Mouse (Mus musculus): Measurements from ENCODE around the gene Atf3.

Gene Atf3

DNA sequence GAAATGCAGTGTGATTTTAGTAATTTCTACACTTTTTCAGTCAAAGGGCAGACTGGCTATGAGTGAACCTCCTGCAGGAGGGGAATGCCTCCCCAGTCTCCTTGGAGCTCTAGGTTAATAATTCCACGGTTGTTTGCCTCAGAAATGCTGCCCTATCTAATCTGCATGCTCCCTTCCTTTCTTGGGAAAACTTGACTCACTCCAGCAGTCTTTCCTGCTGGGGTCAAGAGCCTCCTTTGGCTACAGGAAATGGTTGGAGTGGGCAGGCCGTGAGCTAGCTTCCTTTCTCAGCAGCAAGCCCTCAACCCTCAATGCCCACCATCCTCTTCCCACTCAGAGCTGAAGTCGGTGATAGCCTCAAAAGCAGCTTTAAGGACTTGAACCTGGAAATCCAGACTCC lies 63.5 kb downstream of the Atf3 start:
- no peak for DNase-seq (ENCODE audit: low read depth, low spot score)

DNA sequence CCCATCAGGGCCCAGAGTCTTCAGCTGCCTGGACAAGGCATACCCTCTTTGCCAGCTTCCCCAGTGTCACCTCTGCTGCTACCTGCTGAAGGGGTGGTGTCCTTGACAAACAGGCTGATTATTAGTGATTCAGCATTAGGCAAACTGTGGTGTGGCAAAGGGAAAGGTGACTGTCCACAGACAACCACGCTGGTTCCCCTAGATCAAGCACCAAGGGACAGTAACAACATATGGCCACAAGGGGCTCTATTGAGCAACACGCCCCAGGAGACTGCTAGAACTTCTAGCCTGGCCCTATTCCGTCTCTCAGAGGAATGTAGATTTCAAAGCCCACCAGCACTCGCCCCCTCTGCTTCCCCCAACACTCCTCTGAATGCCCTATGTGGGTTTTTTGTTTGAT lies 64.8 kb downstream of the Atf3 start:
- DNase-seq (ENCODE audit: low read depth, low spot score): peak; percentile 68

DNA sequence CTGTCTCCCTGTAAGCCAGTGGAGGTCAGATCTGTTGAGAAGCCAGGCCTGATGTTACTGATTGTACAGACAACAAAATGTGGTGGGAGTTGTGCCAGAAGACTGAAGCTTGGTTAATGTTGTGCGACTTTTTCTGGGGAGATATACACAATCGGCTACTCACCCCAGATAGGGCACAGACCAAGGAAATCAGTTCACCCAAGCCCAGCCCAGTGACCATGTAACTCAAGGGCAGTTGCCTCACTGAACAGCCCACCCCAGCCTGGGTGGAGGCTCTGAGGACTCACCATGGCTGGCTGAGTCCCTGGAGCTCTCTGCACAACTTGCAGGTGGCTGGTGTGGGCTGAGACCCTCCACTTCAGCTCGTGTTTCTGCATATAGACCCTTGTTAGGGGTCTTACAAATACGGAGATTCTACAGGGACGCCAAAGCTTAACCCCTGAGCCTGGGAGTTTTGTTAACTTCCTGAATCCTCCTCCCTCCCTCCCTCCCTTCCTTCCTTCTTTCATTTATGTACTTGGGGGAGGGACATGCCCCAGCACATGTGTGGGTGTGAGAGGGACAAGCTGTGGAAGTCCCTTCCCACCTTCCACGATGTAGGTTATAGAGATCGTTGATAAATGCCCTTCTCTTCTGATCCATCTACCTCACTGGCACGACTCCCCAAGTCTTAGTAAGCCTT lies 66.8 kb downstream of the Atf3 start:
- DNase-seq (ENCODE audit: low read depth, low spot score): no peak

DNA sequence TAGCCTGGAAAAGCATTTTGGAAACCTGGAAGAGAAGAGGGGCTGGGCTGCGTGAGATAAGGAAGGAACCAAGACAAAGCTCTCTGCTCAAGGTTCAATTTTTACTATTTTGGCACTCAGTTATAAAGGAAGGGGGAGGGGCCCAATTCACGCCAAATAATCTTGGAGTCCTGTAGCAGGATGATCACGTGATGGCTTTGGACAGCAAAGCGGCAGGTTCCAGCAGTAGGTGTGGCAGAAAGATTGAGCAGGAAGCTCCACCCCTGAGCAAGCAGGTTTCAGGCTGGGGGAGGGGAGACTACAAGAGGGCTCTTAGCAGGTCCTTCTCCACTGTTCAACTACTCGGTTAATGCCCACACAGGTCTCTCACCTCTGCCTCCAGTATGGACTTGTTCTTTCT lies 68.3 kb downstream of the Atf3 start:
- peak; percentile 21 for DNase-seq (ENCODE audit: low read depth, low spot score)

DNA sequence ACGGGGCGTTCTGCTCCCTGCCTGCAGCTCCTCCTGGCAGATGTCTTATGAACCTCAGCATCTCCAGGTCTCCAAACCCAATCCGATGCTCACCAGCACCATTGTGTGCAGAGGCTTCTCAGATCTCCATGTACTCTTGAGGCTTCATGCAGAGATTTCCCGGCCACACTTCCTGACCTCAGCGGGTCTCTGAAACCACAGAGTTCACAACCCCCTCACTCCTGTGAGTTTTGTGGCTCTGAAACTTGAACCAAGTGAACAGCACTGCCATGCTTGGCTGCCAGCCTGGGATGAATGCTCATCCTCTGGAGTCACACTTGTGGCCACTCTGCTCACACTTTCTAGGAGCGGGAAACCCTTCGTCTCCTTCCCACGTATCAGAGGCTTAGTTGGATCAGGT lies 76.9 kb downstream of the Atf3 start:
- DNase-seq (ENCODE audit: low read depth, low spot score): no peak

DNA sequence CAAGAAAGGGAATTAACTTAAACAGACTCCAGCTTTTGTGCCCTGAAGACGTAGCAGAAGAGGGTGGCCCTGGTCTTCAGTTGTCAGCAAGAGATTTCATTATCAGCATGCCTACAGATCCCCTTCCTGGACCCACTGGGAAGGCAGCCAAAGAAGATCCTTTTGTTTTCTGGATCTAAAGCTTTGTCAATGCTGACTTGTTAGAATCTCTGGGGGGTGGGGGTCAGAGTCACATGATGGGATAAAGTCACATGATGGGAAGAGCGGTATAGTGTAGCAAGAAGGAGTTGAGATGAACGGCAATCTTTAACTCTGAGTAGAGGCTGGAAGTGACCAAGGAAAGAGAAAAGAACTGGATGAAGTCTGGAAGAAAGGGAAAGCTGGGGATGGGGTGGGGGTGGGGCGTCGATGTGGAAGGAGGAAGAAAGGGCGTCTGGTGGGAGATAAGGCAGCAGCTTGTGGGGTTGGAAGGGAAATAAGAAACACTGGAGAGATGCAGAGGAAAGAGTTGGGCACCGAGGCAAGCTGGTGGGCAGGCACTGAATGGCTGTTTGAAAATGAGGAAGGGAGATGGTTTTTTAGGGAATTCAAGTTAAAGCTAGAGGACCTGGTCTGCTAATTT lies 78.9 kb downstream of the Atf3 start:
- peak; percentile 61 for DNase-seq (ENCODE audit: low read depth, low spot score)

DNA sequence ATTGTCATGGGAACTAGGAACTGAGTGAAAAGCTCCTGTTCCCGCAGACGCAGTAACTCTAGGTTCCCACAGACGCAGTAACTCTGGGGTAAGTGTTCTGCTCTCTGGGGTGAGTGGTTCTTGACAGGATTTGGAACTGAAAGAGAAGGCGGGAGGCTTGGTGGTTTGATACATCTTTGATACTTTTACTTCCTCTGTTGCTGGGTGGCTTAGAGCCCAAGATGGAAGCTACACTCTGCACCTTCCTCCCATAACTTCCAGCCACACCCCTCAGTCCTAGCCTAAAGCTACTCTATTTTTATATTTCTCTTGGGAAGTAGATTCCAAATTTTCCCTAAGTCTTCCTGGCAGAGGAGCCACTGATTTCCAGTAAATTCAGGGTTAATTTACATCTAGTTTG lies 79.4 kb downstream of the Atf3 start:
- no peak for DNase-seq (ENCODE audit: low read depth, low spot score)

DNA sequence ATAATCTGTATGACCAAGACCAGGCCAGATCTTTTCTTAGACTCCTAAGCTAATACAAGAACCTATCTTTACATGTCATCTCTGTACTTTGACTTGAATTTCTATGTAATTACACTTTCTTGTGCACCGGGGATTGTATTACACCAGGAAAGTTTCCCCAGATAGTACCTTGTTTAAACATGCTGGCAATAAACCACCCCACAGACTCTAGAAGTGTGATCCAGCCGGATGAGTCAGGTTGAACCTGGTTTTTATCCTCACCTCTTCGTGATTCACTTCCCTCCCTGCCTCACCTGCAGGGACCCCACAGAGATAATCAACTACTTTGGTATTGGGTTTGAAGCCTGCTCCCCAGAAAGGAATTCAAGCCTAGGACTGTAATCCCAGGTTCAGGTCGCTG lies 82.4 kb downstream of the Atf3 start:
- no peak for DNase-seq (ENCODE audit: low read depth, low spot score)

DNA sequence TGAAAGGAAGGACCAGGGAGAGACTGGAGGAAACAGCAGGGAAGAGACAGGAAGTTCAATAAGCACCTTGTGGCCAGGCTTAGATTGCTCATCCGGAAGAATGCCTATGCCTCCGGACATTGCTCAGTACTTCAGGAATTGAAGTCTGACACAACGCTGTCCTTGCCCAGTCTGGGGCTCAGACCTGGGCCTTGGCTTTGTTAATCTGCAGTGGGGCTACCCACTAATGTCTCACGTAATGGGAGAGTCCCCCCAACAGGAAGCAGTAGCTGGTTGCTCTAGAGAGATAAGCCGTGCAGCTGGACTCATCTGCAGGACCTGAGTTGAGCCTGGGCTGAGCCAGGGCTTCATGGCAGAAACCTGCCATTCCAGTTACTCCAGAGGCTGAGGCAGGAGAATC lies 84.9 kb downstream of the Atf3 start:
- DNase-seq (ENCODE audit: low read depth, low spot score): no peak

DNA sequence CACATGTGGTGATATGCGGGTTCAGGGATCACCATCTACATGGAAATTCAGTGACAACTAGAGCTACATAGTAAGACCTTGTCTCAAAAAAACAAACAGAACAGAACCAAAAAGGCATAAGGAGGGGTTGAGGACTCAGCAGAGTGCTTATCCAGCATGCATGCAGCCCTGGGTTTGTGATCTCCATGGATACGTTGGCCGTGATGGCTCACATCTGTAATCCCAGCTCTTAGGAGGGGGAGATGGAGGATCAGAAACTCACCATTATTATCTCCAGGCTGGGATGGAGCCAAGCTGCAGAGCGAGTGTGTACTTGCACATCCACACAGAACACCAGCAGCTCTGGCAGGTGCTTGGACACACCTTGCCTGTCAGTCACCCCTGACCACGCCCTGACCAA lies 85.6 kb downstream of the Atf3 start:
- DNase-seq (ENCODE audit: low read depth, low spot score): no peak

DNA sequence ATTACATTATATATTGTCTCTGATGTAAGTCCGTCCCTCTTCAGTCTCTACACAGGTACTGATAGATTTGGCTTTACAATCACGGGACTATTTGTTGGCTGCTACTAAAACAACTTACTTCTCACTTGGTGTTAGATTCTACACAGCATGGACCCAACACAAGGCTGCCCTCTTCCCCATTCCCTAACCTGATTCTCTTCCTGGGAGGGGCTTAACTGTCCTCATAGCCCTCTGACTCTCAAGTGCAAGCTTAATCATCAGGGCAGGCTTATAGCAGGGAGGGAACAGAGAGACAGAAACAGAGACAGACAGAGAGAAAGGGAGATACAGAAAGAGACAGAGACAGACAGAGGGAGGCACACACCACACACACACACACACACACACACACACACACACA lies 86.1 kb downstream of the Atf3 start:
- no peak for DNase-seq (ENCODE audit: low read depth, low spot score)

DNA sequence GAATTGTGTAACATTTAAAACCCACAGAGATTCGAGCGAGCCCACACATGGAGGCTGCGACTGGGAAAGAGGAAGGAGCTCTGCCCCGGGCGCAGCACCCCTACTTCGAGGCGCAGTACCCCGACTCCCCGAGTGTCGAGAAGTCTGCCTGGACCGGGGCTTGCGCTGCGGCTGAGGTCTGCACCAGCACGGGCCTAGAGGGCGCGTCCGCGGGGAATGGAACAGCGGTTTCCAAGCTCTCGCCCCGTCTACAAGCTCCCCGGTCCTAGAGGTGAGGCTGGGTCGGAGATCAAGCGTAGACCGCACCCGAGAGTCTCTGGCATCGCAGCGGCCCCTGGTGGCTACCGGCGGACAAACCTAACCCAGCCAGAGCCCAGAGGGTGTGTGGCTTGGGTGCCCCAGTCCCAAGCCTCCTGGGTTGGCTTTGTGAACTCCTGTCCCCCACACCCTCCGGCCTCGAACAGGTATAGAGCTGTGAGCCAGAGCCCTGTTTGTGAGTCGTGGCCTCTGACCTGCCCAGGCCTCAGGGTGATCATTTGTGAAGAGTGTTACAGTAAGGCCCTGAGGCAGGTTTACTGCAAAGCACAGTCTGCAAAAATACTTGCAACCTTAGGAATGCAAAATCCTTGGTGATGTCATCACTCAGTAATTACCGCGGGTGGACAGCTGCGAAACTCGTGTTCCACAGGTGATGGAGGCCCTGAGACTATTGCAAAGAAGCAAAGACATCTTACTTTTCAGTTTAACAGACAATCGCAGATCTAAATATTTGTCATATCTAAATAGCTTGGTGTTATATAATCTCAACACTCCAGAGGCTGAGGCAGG lies 91.8 kb downstream of the Atf3 start:
- peak; percentile 86 for DNase-seq (ENCODE audit: low read depth, low spot score)

DNA sequence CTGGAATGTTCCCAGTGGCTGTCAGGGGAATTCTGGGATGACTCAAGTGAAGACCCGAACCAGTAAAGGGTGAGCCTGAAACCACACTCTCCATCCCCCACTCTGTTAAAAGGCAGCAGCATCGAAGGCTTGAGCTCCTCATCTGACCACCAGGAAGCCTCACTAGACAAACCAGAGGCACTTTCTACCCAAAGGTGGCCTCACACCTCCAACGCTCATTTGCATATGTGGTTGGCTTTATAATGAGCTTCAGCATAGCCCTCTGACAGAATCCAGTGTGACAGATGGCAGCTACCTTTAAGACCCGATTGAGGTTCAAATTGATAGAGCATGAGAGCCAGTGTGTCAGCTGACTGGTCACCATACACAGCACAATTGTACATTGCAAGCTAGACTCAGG lies 93.6 kb downstream of the Atf3 start:
- DNase-seq (ENCODE audit: low read depth, low spot score): no peak

DNA sequence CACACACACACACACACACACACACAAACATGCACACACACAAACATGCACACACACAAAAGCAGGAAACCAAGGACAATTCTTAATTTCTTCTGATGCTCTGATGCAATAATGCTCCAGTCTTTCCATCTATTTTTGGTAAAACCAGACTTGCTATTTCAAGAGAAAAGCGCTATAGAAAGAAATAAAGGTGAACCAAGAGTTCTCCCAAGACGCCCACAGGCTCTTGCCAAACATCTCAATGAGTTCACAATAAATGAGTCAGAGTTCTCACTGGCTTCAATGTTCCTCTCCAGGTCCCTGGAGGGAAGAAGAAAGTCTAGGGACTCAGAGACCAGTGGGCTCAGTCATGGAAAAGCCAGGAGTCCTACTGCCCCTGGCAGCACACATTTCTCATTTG lies 94.1 kb downstream of the Atf3 start:
- DNase-seq (ENCODE audit: low read depth, low spot score): no peak

DNA sequence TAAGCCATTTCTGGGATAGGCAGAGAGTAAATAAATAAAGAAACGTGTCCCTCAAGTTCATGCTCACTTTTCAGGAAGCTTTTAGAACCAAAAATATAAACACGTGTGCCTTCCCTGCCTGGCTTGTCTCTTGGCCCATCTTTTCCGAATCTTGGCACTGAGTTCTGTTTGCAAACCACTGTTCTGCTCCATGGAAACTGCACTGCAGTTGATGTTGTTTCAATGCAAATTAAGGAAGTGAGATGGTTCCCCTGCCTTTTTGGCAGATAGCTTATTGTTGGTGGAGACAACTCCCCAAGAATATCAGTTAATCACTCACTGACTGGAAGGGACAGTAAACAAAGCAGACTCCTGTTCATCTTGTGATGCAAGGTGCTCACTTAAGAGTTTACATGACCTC lies 95.1 kb downstream of the Atf3 start:
- DNase-seq (ENCODE audit: low read depth, low spot score): no peak

Data from ZHBTc4 (cell line).